In the genomic region with DNA sequence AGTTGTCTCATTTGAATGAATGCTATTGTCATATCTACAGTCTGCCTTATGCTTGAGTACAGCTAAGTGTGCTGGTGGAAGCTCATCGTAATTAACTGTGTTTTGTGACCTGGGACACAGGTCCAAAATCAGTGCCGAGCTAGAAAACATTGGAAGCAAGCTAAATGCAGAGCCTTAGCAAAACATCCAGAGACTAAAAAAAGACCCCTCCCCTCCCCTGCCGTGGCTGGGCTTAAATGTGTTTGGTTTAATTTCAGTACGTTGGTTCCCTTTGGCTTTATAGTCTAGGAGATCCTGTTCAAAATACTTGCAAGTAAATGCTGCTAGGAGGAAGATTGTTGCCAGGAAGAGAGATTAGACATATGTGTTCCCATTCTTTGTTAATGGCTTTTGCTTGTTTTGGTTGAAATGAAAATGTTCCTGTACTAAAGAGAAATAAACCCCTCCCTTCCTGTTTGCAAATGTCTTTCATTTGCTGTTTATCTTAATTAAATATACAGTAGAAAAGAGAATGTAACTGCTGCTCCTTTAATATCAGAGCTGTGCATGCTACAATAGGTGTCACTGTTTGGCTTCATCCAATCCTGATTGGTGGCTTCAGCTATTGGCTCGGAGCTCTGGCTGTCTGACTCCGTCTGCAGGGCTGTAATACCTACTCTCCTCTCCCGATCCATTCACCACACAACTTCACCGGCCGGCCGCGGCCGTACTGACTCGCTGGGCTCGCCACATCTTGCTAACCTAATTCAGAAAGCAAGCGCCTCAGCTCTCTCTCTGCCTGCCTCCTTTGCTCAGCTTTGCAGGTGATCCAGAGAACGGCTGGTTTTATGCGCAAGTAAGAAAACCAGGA, we compare ENCODE assay signal across 8 mouse cellular contexts. TPM values are rescaled to one million over a fixed set of nuclear protein-coding genes. Genes with fewer than 3 reads are reported as not detected.
DNase-seq lines count a peak whose midpoint lies in the region; ATAC-seq and TF ChIP-seq lines count a peak whose summit lies in the region.

No protein-coding gene starts in this region.

- H3K4me2 ChIP-seq in hindbrain, embryonic 11.5 days (replicated peaks; ENCODE audit: low read depth, low read length) = peak overlapping the region; percentile 28
- peak overlapping the region; percentile 56 for H3K4me2 ChIP-seq in lung, embryonic 14.5 days

- H3K27me3 ChIP-seq in hindbrain, embryonic 11.5 days (ENCODE audit: control insufficient read depth, insufficient read depth, low read length) = no peaks in the 10 kb centered on the region
- no peaks in the 10 kb centered on the region for H3K27me3 ChIP-seq in lung, embryonic 14.5 days (ENCODE audit: insufficient read depth, low read length)

- 24% methylated on average over 17 of the region's 17 CpGs for WGBS in hindbrain, embryonic 11.5 days
- WGBS in lung, embryonic 14.5 days = 8% methylated on average over 17 of the region's 17 CpGs

- no peaks in the 10 kb centered on the region for H3K36me3 ChIP-seq in hindbrain, embryonic 11.5 days (ENCODE audit: control insufficient read depth, insufficient read depth, low read length)
- 0 out of 2 replicates have a peak, but pooled peaks cover 9% of the 10 kb centered on the region for H3K36me3 ChIP-seq in lung, embryonic 14.5 days (ENCODE audit: insufficient read depth)

- no peak for TF ChIP-seq CTCF in lung, embryonic 14.5 days (IDR thresholded peaks at IDR 0.05; ENCODE audit: low read depth)

- H3K4me3 ChIP-seq in hindbrain, embryonic 11.5 days (ENCODE audit: low read depth, low read length) = no peak overlapping the region
- H3K4me3 ChIP-seq in lung, embryonic 14.5 days (ENCODE audit: low read depth, low read length) = peak overlapping the region; percentile 35

- DNase-seq in adrenal gland, adult 18-20 months (ENCODE audit: low spot score in 2 of 2) = peak; percentile 44 to 51
- peak; percentile 91 for DNase-seq in cerebellum, postnatal 10 days
- DNase-seq in frontal cortex, postnatal 10 days (ENCODE audit: low spot score in 2 of 2) = peak; percentile 58 to 62
- DNase-seq in hindbrain, embryonic 11.5 days (ENCODE audit: low spot score) = peak; percentile 45
- DNase-seq in layer of hippocampus, postnatal 14 days (ENCODE audit: low spot score in 2 of 2) = peak; percentile 65 to 89
- DNase-seq in lung, embryonic 14.5 days = peak; percentile 87
- DNase-seq in retina, postnatal 7 days (ENCODE audit: low read depth, low spot score) = peak; percentile 36
- DNase-seq in natural killer cell, adult 2 months (ENCODE audit: low spot score in 2 of 2) = no peak

- H3K9ac ChIP-seq in hindbrain, embryonic 11.5 days (ENCODE audit: low read depth, low read length) = no peak overlapping the region
- peak overlapping the region; percentile 52 for H3K9ac ChIP-seq in lung, embryonic 14.5 days

- peaks cover 5% of the 10 kb centered on the region; the same call in 1 of the 2 replicates for H3K4me1 ChIP-seq in hindbrain, embryonic 11.5 days (replicated peaks; ENCODE audit: control insufficient read depth, insufficient read depth, low read length)
- peaks cover 34% of the 10 kb centered on the region for H3K4me1 ChIP-seq in lung, embryonic 14.5 days (ENCODE audit: insufficient read depth)

- H3K9me3 ChIP-seq in hindbrain, embryonic 11.5 days (ENCODE audit: control insufficient read depth, low read length) = no peaks in the 10 kb centered on the region
- H3K9me3 ChIP-seq in lung, embryonic 14.5 days (ENCODE audit: low read depth, low read length) = no peaks in the 10 kb centered on the region

- no peak overlapping the region for H3K27ac ChIP-seq in hindbrain, embryonic 11.5 days (ENCODE audit: low read depth, low read length)
- peak overlapping the region; percentile 92 for H3K27ac ChIP-seq in lung, embryonic 14.5 days (ENCODE audit: low read depth)

- peak; percentile 85 for ATAC-seq in hindbrain, embryonic 11.5 days (ENCODE audit: low FRiP score)
- ATAC-seq in lung, embryonic 14.5 days (ENCODE audit: insufficient read depth) = peak; percentile 83

RNA-seq across cellular contexts. Expression of gene Btbd3, which starts 21.7 kb away (rescaled TPM):
- 10 to 100 TPM; 16.2 to 21.8 TPM for total RNA-seq in adrenal gland, adult 18-20 months (2021)
- polyA plus RNA-seq in hindbrain, embryonic 11.5 days (2014; fragmentation: Nextera tagmentation; extraction: Ambion mirVana) = 19.3 and 21.0 TPM in 2 replicates
- 100 to 1,000 TPM; 147 to 151 TPM for total RNA-seq in layer of hippocampus, postnatal 14 days (2021)
- polyA plus RNA-seq in lung, embryonic 14.5 days (2014; fragmentation: Nextera tagmentation; extraction: Ambion mirVana) = 47.6 and 47.7 TPM in 2 replicates

Comparison
In these comparisons a context has a peak if more than half of its experiments do, and no peak if none do; other contexts are left out.
1. DNase-seq: peak in adrenal gland, adult 18-20 months (2 of 2), cerebellum, postnatal 10 days (2 of 2), frontal cortex, postnatal 10 days (2 of 2), hindbrain, embryonic 11.5 days (single experiment), layer of hippocampus, postnatal 14 days (2 of 2), lung, embryonic 14.5 days (single experiment) and retina, postnatal 7 days (single experiment); none in natural killer cell, adult 2 months (0 of 2).
2. RNA of gene Btbd3, which starts 21.7 kb away (total RNA-seq): 147 to 151 TPM in layer of hippocampus, postnatal 14 days; 16.2 to 21.8 TPM in adrenal gland, adult 18-20 months; every median in the first group is over 4 times any median in the second.